Mouse (Mus musculus) bone marrow macrophage, adult 2 months (primary cell): Measurements from ENCODE around the gene Trarg1. TPM values are rescaled to one million over a fixed set of nuclear protein-coding genes. Genes with fewer than 3 reads are reported as not detected.

Source experiments
- H3K27ac ChIP-seq: 2 replicates; pipeline ENCODE4 v1.5.1; 2012; ENCODE audit warnings: low read depth, low read length; ENCODE audit not compliant: insufficient read depth
- H3K4me1 ChIP-seq: 2 replicates; pipeline ENCODE4 v1.6.1; 2012; ENCODE audit warnings: low read length; ENCODE audit not compliant: control insufficient read depth, insufficient read depth
- H3K4me3 ChIP-seq: 2 replicates; pipeline ENCODE4 v1.5.1; 2012; ENCODE audit warnings: mild to moderate bottlenecking, low read length, moderate library complexity; ENCODE audit not compliant: insufficient read depth
- CTCF ChIP-seq: IDR thresholded peaks from 2 replicates; pipeline ENCODE4 v1.5.1; 2012; ENCODE audit warnings: low read depth, mild to moderate bottlenecking, low read length, moderate library complexity
- POLR2A ChIP-seq: IDR thresholded peaks from 2 replicates; pipeline ENCODE4 v1.6.1; 2012; ENCODE audit warnings: mild to moderate bottlenecking, low read depth, low read length, borderline replicate concordance
- polyA plus RNA-seq: library from polyadenylated mRNA; stranded (reverse); fragments of >200 nt; gene quantifications from 2 replicates; pipeline ENCODE4 v1.2.4, GENCODE M21; 2012; ENCODE audit not compliant: missing spikeins, insufficient read depth, insufficient read length

The Trarg1 gene
- polyA plus RNA-seq, 1 experiment: not detected

- TF ChIP-seq POLR2A (no peak), CTCF (no peak)
- Histone ChIP-seq H3K27ac (no peak overlapping the region), H3K4me3 (no peak overlapping the region), H3K4me1 (no peaks in the 10 kb centered on the region)
These were observed 66.3 kb downstream of the Trarg1 start for GRCm38 (mm10) chr11:76745921-76746320.

Other genes with a start within 250 kb of the Trarg1 start
- gene Abr, start 57.5 kb upstream of the Trarg1 start, polyA plus RNA-seq: 145 and 158 TPM in 2 replicates
- not detected in 2 replicates for gene Bhlha9, start 7.3 kb upstream of the Trarg1 start, polyA plus RNA-seq
- 34.7 and 48.6 TPM in 2 replicates for gene Gosr1, start 83.8 kb downstream of the Trarg1 start, polyA plus RNA-seq
- 48.0 and 51.9 TPM in 2 replicates for gene Cpd, start 167.2 kb downstream of the Trarg1 start, polyA plus RNA-seq
- not detected in 2 replicates for gene Tmigd1, start 222.4 kb downstream of the Trarg1 start, polyA plus RNA-seq
- 44.1 and 52.0 TPM in 2 replicates for gene Blmh, start 245.0 kb downstream of the Trarg1 start, polyA plus RNA-seq